Mouse (Mus musculus) kidney, postnatal 4 days (tissue): ENCODE data around the gene Nkain4.

Experiments
- DNase-seq, 2 experiments: peaks; one replicate each; pipeline ENCODE4 v3.0.0; 2021; ENCODE audit warnings: mixed read lengths in 2 of 2

Nkain4 gene

DNA sequence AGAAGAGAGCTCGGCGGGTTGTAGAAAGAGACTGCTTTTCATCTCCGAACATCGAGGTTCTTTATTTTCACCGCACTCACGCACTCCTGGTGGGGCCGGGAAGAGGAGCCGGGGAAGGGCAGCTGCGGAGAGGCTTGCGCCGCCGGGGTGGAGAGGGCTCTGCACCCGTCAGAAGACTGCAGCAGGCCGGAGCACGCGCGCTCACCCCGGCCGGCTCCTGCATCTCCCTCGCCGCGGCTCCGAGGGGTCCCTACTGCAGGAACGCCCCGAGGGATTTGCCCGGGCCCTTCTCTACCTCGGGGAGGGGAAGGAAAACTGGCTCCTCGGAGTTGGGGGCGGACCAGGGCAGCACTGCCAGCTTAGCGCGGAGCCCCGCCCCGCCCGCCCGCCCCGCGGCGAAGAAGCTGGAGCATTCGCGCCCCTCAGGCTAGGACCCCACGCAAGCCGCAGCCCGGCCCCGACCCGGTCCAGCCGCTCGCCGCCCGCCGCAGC, 60.9 kb downstream of the Nkain4 start:
- DNase-seq, result peak; percentile 10 to 22

DNA sequence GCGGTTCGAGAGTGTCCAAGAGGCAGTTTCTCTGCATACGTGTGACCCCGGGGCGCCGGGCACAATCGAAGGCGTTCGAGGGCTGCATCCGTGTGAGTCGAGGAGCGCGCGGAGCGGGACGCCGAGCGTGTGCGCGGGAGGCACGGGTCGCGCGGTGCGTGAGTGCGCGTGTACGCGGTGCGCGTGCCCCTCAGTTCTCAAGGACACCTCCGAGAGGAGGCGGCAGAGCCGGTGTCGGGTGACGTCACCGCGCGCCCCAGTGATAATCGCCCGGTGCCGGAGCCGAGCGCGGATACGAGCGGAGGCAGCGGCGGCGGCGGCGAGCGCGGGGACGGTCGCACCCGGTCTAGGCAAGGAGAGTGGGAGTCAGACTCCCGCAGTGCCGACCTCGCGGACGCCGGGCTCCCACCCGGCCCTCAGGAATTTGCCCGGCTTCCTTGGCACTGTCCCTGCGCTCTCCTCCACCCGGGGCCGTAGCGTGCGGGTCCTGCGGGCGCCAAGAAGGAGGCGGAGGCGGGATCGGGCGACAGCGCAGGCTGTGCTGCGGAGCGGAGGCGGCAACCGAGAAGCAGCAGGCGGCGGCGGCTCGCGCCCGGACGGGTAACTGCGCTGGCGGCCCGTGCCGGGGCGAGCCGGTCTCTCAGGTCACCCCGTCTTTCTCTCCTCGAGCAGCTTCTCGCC, 61.5 kb downstream of the Nkain4 start:
- DNase-seq, result peak; percentile 21 to 30

DNA sequence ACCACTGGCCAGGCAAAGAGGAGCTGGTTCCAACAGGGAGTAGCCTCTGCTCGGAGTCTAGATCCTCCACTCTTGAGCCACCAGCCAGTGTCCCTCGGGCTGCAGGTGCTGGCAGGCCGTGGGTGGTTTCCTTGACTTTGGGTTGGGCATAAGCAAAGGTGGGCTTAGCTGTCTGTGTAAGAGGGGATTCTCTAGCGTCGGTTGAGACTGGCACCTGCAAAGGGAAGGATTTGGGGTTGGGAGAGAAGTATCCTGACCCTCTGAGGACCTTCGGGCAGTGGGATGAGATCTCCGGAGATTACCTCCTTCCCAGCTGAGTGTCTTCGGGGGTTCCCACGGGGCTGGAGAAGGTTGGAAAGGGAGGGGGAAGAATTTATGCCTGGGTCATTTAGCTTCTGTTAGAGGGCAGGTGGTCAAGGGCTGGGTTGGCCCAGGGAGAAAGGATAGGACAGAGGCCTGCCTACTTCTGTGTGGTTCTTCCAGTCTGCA, 62.6 kb downstream of the Nkain4 start:
- no peak for DNase-seq

DNA sequence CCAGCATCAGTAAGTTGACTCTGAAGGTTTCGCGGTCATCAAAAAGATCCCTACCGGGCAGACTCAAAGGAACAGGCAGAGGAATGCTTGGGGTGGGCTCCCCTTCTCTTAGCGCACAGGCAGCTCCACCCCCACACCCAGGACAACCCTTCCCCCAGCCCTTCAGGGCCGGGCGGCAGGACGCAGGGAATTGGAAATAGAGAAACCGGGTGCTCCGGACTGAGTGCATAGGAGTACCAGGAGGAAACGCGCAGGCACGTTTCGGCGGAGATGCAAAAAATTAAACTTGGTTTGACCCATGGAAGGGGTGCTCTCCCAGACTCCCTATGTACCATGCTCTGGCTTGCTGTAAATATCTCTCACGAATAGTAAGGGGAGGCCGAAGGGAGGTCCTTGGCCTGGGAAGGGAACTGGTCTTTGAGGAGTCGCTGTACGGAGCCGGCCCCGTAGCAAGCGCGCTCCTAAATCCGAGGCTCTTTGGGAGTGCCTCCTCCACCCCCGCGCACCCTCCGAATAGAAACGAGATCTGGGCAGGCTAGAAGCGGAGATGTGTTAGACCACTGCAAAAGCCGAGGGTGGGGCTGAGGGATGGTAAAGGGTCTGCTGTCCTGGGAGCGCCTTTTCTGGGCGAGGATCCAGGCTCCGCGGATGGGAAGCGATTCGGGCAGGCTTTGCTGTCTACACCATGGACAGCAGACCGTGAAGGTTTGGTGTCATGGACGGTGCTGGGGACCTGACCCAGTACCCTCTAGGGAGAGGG, 63.2 kb downstream of the Nkain4 start:
- peak; percentile 5 for DNase-seq

DNA sequence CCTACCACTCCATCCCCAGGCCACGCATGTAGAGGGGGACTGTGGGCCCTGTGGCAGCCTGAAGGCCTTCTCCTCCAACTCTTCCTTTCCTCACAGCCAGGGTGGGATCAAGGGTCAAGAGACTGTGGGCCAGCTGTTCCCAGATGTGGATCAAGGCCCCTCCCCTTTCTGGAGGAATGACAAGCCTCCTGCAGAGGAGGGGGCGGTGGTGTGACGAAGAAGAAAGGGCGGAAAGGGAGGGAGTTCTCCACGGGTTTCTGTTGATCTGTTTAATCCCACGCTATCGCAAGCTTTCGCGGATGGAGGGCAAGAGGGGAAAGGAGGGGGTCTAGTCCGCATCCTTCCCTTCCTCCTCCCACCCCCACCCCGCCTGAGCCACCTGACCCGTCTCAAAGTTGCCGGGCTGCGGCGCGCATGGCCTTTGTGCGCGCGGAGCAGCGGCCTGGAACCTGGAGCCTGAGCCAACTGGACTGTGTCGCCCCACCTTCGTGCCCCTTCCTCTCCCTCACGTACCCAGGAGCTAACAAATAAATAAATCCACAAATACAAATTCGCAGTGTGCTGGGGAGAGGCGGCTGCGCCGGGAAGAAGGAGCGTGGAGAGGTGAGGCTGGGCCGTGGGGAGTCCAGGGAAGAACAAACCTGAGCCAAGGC, 64.0 kb downstream of the Nkain4 start:
- DNase-seq, result peak; percentile 12 to 18

DNA sequence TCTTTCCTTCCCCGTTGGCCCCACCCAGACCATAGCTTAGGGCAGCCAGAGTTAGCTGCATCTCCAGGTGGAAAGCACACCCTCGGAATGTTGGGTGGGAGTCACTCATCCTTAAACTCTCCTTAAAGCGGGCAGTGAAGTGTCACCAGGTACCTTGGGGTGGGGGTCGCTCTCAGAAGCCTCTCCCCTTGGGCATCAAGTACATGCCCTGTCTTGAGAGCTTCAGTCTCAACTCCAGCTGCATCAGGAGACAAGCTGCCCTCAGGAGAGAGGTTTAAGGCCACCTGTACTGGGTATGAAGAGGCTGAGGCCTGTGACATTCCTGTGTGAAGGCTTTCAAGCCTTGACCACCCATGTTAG, 64.6 kb downstream of the Nkain4 start:
- no peak for DNase-seq

DNA sequence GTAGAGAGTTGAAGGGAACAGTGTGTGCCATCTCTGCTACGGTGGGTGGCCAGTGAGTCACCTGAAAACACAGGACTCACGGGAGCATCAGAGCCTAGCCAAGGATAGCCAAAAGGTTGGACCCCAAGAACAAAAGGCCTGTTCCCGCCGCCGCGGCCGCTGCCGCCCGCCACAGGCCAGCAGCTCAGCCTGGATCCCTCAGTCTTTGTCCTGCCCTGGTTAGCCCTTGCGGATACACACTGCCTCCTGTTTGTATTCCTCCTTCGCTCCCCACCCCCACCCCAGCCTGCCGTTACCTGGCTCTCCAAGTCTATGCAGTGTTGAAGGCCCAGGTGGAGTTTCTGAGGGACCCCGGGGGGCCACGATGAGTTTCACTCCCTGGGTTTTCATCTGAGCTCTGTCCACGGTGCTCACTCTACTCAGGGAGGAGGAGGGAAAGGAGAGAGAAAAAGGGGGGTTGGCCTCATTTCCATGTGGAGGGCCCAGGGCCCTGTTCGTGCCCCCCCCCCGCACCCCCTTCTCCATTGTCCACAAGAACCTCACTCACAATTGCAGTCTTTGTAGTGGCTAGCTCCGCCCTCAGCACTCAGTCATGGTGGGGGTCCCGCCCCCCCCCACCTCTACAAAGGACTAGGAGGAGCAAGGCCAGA, 65.1 kb downstream of the Nkain4 start:
- no peak for DNase-seq

DNA sequence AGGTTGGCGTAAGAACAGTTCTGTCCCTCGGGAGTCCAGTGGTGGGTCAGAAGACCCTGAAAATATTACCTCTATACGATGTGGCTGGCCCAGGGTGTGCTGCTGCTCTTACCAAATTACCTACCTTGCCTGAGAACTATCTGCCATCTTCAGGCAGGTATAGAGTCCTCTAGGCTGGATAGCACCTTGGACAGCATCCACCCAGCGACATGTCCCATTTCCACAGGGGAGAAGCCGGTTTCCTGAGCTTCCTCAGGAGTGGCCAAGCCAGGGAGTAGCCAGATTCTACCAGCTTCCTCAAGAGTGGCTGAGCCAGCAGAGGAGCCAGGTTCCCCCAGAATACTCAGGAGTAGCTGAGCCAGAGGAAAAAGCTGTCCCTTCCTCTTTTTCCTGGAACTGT, 69.2 kb downstream of the Nkain4 start:
- peak; percentile 51 to 53 for DNase-seq
